Mouse (Mus musculus) kidney, postnatal 14 days (tissue): ENCODE data around the gene Tesk1.

ENCODE experiments used
- DNase-seq: peaks from one replicate; pipeline ENCODE4 v3.0.0; 2022; ENCODE audit warnings: mixed read lengths

The Tesk1 gene

GRCm38 (mm10) chr4:43419801-43420281 is 21.9 kb upstream of the Tesk1 start:
- DNase-seq, result no peak

GRCm38 (mm10) chr4:43420305-43420704 is 21.4 kb upstream of the Tesk1 start:
- DNase-seq, result peak; percentile 89

- no peak for DNase-seq
Observed at GRCm38 (mm10) chr4:43421632-43422240, 20.0 kb upstream of the Tesk1 start.

GRCm38 (mm10) chr4:43423267-43423934 is 18.3 kb upstream of the Tesk1 start:
- DNase-seq, result peak; percentile 74

- no peak for DNase-seq
Observed at GRCm38 (mm10) chr4:43424072-43424471, 17.7 kb upstream of the Tesk1 start.

- DNase-seq, result no peak
Observed at GRCm38 (mm10) chr4:43425197-43425596, 16.5 kb upstream of the Tesk1 start.

- DNase-seq, result no peak
Observed at GRCm38 (mm10) chr4:43425648-43426380, 15.9 kb upstream of the Tesk1 start.

GRCm38 (mm10) chr4:43426487-43426886 is 15.3 kb upstream of the Tesk1 start:
- DNase-seq, result no peak

- no peak for DNase-seq
Observed at GRCm38 (mm10) chr4:43427501-43428179, 14.1 kb upstream of the Tesk1 start.

- DNase-seq, result no peak
Observed at GRCm38 (mm10) chr4:43428180-43428861, 13.4 kb upstream of the Tesk1 start.

- peak; percentile 72 for DNase-seq
Observed at GRCm38 (mm10) chr4:43428946-43429345, 12.8 kb upstream of the Tesk1 start, which contains the start of gene Fam166b. Gene Fam166b, minus strand, starts transcription at chr4:43429134.

- DNase-seq, result peak; percentile 89
Observed at GRCm38 (mm10) chr4:43431690-43432089, 10.0 kb upstream of the Tesk1 start.

- no peak for DNase-seq
Observed at GRCm38 (mm10) chr4:43432832-43433231, 8.9 kb upstream of the Tesk1 start.

GRCm38 (mm10) chr4:43442044-43442443 is 305 bp downstream of the Tesk1 start:
- DNase-seq, result peak; percentile 100

- DNase-seq, result peak; percentile 88
Observed at GRCm38 (mm10) chr4:43442456-43443361, 970 bp downstream of the Tesk1 start.

GRCm38 (mm10) chr4:43443511-43443910 is 1.8 kb downstream of the Tesk1 start:
- DNase-seq, result peak; percentile 53

- DNase-seq, result no peak
Observed at GRCm38 (mm10) chr4:43447251-43447650, 5.5 kb downstream of the Tesk1 start.

- no peak for DNase-seq
Observed at GRCm38 (mm10) chr4:43448554-43448953, 6.8 kb downstream of the Tesk1 start.

- DNase-seq, result no peak
Observed at GRCm38 (mm10) chr4:43452315-43452714, 10.6 kb downstream of the Tesk1 start.

- no peak for DNase-seq
Observed at GRCm38 (mm10) chr4:43453413-43453812, 11.7 kb downstream of the Tesk1 start.
